Mouse (Mus musculus) neural tube, embryonic 13.5 days (tissue): ENCODE measurements around the gene Snx1. TPM values are rescaled to one million over a fixed set of nuclear protein-coding genes. Genes with fewer than 3 reads are reported as not detected.
A peak's percentile ranks its signal among the peaks of the same experiment; 100 is the strongest.

Experiments
- ATAC-seq: fragments of 200-750 bp; cut with Nextera tagmentation; 2 replicates; pipeline ENCODE4 v1.8.0; 2017; ENCODE audit warnings: low read depth, mild to moderate bottlenecking, moderate TSS enrichment, moderate library complexity
- H3K27ac ChIP-seq: fragments of 300-500 bp; sonication (generic); replicated peaks from 2 replicates; pipeline ENCODE4 v1.5.1; 2015; ENCODE audit warnings: moderate library complexity, mild to moderate bottlenecking, inconsistent platforms
- H3K27me3 ChIP-seq: fragments of 300-500 bp; sonication (generic); 2 replicates; pipeline ENCODE4 v1.6.1; 2015; ENCODE audit warnings: mild to moderate bottlenecking, inconsistent platforms
- H3K36me3 ChIP-seq: fragments of 300-500 bp; sonication (generic); 2 replicates; pipeline ENCODE4 v1.6.1; 2015; ENCODE audit warnings: mild to moderate bottlenecking, inconsistent platforms
- H3K4me1 ChIP-seq: fragments of 300-500 bp; sonication (generic); replicated peaks from 2 replicates; pipeline ENCODE4 v1.6.1; 2015; ENCODE audit warnings: inconsistent platforms
- H3K4me2 ChIP-seq: fragments of 300-500 bp; sonication (generic); 2 replicates; pipeline ENCODE4 v1.6.1; 2015; ENCODE audit warnings: inconsistent platforms, mild to moderate bottlenecking, moderate library complexity
- H3K4me3 ChIP-seq: fragments of 300-500 bp; sonication (generic); 2 replicates; pipeline ENCODE4 v1.5.1; 2015; ENCODE audit warnings: mild to moderate bottlenecking, inconsistent platforms
- H3K9ac ChIP-seq: fragments of 300-500 bp; sonication (generic); 2 replicates; pipeline ENCODE4 v1.6.1; 2015; ENCODE audit warnings: moderate library complexity, mild to moderate bottlenecking, inconsistent platforms
- H3K9me3 ChIP-seq: fragments of 300-500 bp; sonication (generic); 2 replicates; pipeline ENCODE4 v1.6.1; 2016; ENCODE audit warnings: inconsistent platforms
- WGBS: fragments of 180-500 bp; shearing (Covaris S2); methylation state at CpG from one replicate; pipeline ENCODE4 v1.1.7; 2015; 5-methylcytosine and 5-hydroxymethylcytosine counted together
- polyA plus RNA-seq: library from polyadenylated mRNA; unstranded; fragments of >200 nt; fragmentation: Nextera tagmentation; extraction: Ambion mirVana; gene quantifications from 2 replicates; pipeline ENCODE4 v1.2.1, GENCODE M21; 2015

Snx1 gene
- polyA plus RNA-seq, 1 experiment from 2014 or later, result 83.5 TPM

GRCm38 (mm10) chr9:66155534-66155933, 29.1 kb upstream of the Snx1 start:
- Histone ChIP-seq H3K9me3 (no peaks in the 10 kb centered on the region), H3K36me3 (no peaks in the 10 kb centered on the region), H3K27me3 (peaks cover 33% of the 10 kb centered on the region), H3K4me1 (peaks cover 8% of the 10 kb centered on the region), H3K27ac (no peak overlapping the region), H3K4me3 (no peak overlapping the region), H3K4me2 (no peak overlapping the region), H3K9ac (no peak overlapping the region)
- WGBS, result 82% methylated on average over 1 of the region's 1 CpGs
- no peak for ATAC-seq

GRCm38 (mm10) chr9:66154013-66154412, 27.6 kb upstream of the Snx1 start:
- H3K36me3 ChIP-seq, result no peaks in the 10 kb centered on the region
- H3K9me3 ChIP-seq, result no peaks in the 10 kb centered on the region
- H3K27ac ChIP-seq, result no peak overlapping the region
- 93% methylated on average over 9 of the region's 9 CpGs for WGBS
- peaks cover 8% of the 10 kb centered on the region for H3K4me1 ChIP-seq
- no peak for ATAC-seq
- H3K4me2 ChIP-seq, result no peak overlapping the region
- H3K27me3 ChIP-seq, result peaks cover 27% of the 10 kb centered on the region
- H3K9ac ChIP-seq, result no peak overlapping the region
- no peak overlapping the region for H3K4me3 ChIP-seq

GRCm38 (mm10) chr9:66153594-66153993, 27.2 kb upstream of the Snx1 start:
- Histone ChIP-seq H3K9me3 (no peaks in the 10 kb centered on the region), H3K4me1 (peaks cover 8% of the 10 kb centered on the region), H3K4me3 (no peak overlapping the region), H3K36me3 (no peaks in the 10 kb centered on the region), H3K4me2 (no peak overlapping the region), H3K9ac (no peak overlapping the region), H3K27ac (no peak overlapping the region), H3K27me3 (peaks cover 22% of the 10 kb centered on the region)
- WGBS, result 91% methylated on average over 6 of the region's 6 CpGs
- no peak for ATAC-seq

- Histone ChIP-seq H3K4me2 (no peak overlapping the region), H3K9me3 (no peaks in the 10 kb centered on the region), H3K27ac (no peak overlapping the region), H3K9ac (no peak overlapping the region), H3K4me1 (no peaks in the 10 kb centered on the region), H3K27me3 (peaks cover 7% of the 10 kb centered on the region; the same call in 1 of the 2 replicates), H3K36me3 (no peaks in the 10 kb centered on the region), H3K4me3 (no peak overlapping the region)
- ATAC-seq, result no peak
- WGBS, result 69% methylated on average over 9 of the region's 9 CpGs
Measured at GRCm38 (mm10) chr9:66152011-66152410, 25.6 kb upstream of the Snx1 start.

- no peaks in the 10 kb centered on the region for H3K36me3 ChIP-seq
- no peak overlapping the region for H3K9ac ChIP-seq
- no peaks in the 10 kb centered on the region for H3K9me3 ChIP-seq
- H3K27me3 ChIP-seq, result no peaks in the 10 kb centered on the region
- H3K4me2 ChIP-seq, result no peak overlapping the region
- no peak for ATAC-seq
- H3K4me3 ChIP-seq, result no peak overlapping the region
- no peaks in the 10 kb centered on the region for H3K4me1 ChIP-seq
- H3K27ac ChIP-seq, result no peak overlapping the region
Measured at GRCm38 (mm10) chr9:66146141-66146540, 19.8 kb upstream of the Snx1 start.

GRCm38 (mm10) chr9:66144248-66144647, 17.9 kb upstream of the Snx1 start:
- H3K36me3 ChIP-seq, result peaks cover 17% of the 10 kb centered on the region
- ATAC-seq, result peak; percentile 74
- no peak overlapping the region for H3K27ac ChIP-seq
- no peak overlapping the region for H3K4me3 ChIP-seq
- H3K27me3 ChIP-seq, result no peaks in the 10 kb centered on the region
- WGBS, result 12% methylated on average over 6 of the region's 6 CpGs
- H3K4me1 ChIP-seq, result no peaks in the 10 kb centered on the region
- H3K9ac ChIP-seq, result no peak overlapping the region
- H3K4me2 ChIP-seq, result no peak overlapping the region
- no peaks in the 10 kb centered on the region for H3K9me3 ChIP-seq

GRCm38 (mm10) chr9:66142265-66142664, 15.9 kb upstream of the Snx1 start:
- no peaks in the 10 kb centered on the region for H3K4me1 ChIP-seq

GRCm38 (mm10) chr9:66138193-66138592, 11.8 kb upstream of the Snx1 start:
- peaks cover 72% of the 10 kb centered on the region for H3K36me3 ChIP-seq

More at GRCm38 (mm10) chr9:66142265-66142664, 15.9 kb upstream of the Snx1 start:
- Histone ChIP-seq H3K27ac (no peak overlapping the region), H3K36me3 (peaks cover 33% of the 10 kb centered on the region), H3K4me3 (no peak overlapping the region), H3K4me2 (no peak overlapping the region), H3K27me3 (no peaks in the 10 kb centered on the region), H3K9me3 (no peaks in the 10 kb centered on the region), H3K9ac (no peak overlapping the region)
- 76% methylated on average over 1 of the region's 1 CpGs for WGBS
- no peak for ATAC-seq

GRCm38 (mm10) chr9:66135967-66136366, 9.6 kb upstream of the Snx1 start:
- no peaks in the 10 kb centered on the region for H3K9me3 ChIP-seq
- H3K4me1 ChIP-seq, result no peaks in the 10 kb centered on the region
- H3K36me3 ChIP-seq, result peaks cover 86% of the 10 kb centered on the region
- no peak overlapping the region for H3K9ac ChIP-seq
- no peak overlapping the region for H3K27ac ChIP-seq
- no peak overlapping the region for H3K4me2 ChIP-seq
- no peak for ATAC-seq
- no peak overlapping the region for H3K4me3 ChIP-seq
- 60% methylated on average over 4 of the region's 4 CpGs for WGBS
- no peaks in the 10 kb centered on the region for H3K27me3 ChIP-seq

More at GRCm38 (mm10) chr9:66138193-66138592, 11.8 kb upstream of the Snx1 start:
- no peaks in the 10 kb centered on the region for H3K27me3 ChIP-seq
- H3K4me3 ChIP-seq, result no peak overlapping the region
- no peak overlapping the region for H3K4me2 ChIP-seq
- WGBS, result 90% methylated on average over 7 of the region's 7 CpGs
- H3K9me3 ChIP-seq, result no peaks in the 10 kb centered on the region
- H3K9ac ChIP-seq, result no peak overlapping the region
- H3K4me1 ChIP-seq, result no peaks in the 10 kb centered on the region
- no peak overlapping the region for H3K27ac ChIP-seq
- no peak for ATAC-seq

GRCm38 (mm10) chr9:66131466-66131865, 5.1 kb upstream of the Snx1 start:
- WGBS, result 91% methylated on average over 2 of the region's 2 CpGs
- no peak overlapping the region for H3K4me2 ChIP-seq
- H3K4me1 ChIP-seq, result peaks cover 13% of the 10 kb centered on the region
- no peak overlapping the region for H3K27ac ChIP-seq
- no peaks in the 10 kb centered on the region for H3K27me3 ChIP-seq
- H3K9me3 ChIP-seq, result no peaks in the 10 kb centered on the region
- no peak overlapping the region for H3K9ac ChIP-seq
- peaks cover 48% of the 10 kb centered on the region for H3K36me3 ChIP-seq
- ATAC-seq, result no peak
- H3K4me3 ChIP-seq, result no peak overlapping the region

- no peaks in the 10 kb centered on the region for H3K27me3 ChIP-seq
- WGBS, result 94% methylated on average over 4 of the region's 4 CpGs
- ATAC-seq, result no peak
- peak overlapping the region; percentile 77 for H3K4me2 ChIP-seq
- no peak overlapping the region for H3K27ac ChIP-seq
- H3K9me3 ChIP-seq, result no peaks in the 10 kb centered on the region
- H3K36me3 ChIP-seq, result peaks cover 14% of the 10 kb centered on the region
- H3K4me1 ChIP-seq, result peaks cover 37% of the 10 kb centered on the region
- H3K9ac ChIP-seq, result no peak overlapping the region
- H3K4me3 ChIP-seq, result peak overlapping the region; percentile 66; the same call in 1 of the 2 replicates
Measured at GRCm38 (mm10) chr9:66127884-66128283, 1.5 kb upstream of the Snx1 start.

GRCm38 (mm10) chr9:66127193-66127546, 783 bp upstream of the Snx1 start:
- WGBS, result 42% methylated on average over 6 of the region's 6 CpGs
- H3K9ac ChIP-seq, result peak overlapping the region; percentile 80
- no peak for ATAC-seq
- peak overlapping the region; percentile 77 for H3K27ac ChIP-seq
- H3K4me2 ChIP-seq, result peak overlapping the region; percentile 77
- H3K27me3 ChIP-seq, result no peaks in the 10 kb centered on the region
- no peaks in the 10 kb centered on the region for H3K9me3 ChIP-seq
- H3K4me3 ChIP-seq, result peak overlapping the region; percentile 66
- peaks cover 44% of the 10 kb centered on the region for H3K4me1 ChIP-seq
- H3K36me3 ChIP-seq, result peaks cover 8% of the 10 kb centered on the region
